Mouse (Mus musculus) cerebellum, adult 2 months (tissue): ENCODE data around the gene Wbp2.

ENCODE experiments used
- CTCF ChIP-seq: fragments of 200-500 bp; IDR thresholded peaks from 2 replicates; pipeline ENCODE4 v1.5.1; 2011; ENCODE audit warnings: low read depth, mild to moderate bottlenecking, control low read depth, low read length, moderate library complexity, borderline replicate concordance; ENCODE audit not compliant: insufficient read depth
- POLR2A ChIP-seq: fragments of 200-500 bp; IDR thresholded peaks from 2 replicates; pipeline ENCODE4 v1.6.1; 2011; ENCODE audit warnings: low read length, control low read depth, borderline replicate concordance; ENCODE audit not compliant: insufficient read depth

DNA sequence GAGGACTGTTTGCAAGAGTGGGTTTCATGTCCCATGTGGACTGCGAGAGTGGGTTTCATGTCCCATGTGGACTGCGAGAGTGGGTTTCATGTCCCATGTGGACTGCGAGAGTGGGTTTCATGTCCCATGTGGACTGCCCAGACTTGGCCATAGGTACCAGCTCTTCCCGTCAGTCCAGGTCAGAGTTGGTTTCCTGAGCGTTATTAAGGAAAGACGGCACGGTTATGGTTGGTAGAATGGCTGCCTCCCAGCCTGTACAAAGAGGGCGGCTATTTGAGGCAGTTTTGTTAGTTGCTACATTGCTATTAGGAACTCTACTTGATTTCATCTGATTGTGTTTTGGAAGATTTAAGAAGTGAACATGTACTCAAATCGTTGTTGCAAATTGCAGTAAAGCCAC is 49.0 kb downstream of the Wbp2 start:
- no peak for TF ChIP-seq CTCF
- TF ChIP-seq POLR2A, result no peak
